Mouse (Mus musculus) forebrain, postnatal 0 days (tissue): ENCODE results near the gene Zfp748. TPM values are rescaled to one million over a fixed set of nuclear protein-coding genes. Genes with fewer than 3 reads are reported as not detected.
A peak's percentile ranks its signal among the peaks of the same experiment; 100 is the strongest.

Experiments
- ATAC-seq: fragments of 200-750 bp; cut with Nextera tagmentation; 2 replicates; pipeline ENCODE4 v1.8.0; 2017; ENCODE audit warnings: mild to moderate bottlenecking, moderate library complexity
- DNase-seq: peaks from one replicate; pipeline ENCODE4 v3.0.0-alpha.2; 2015
- H3K27ac ChIP-seq: fragments of 300-500 bp; sonication (generic); 2 replicates; pipeline ENCODE4 v1.5.1; 2014; ENCODE audit warnings: low read depth, mild to moderate bottlenecking, antibody characterized with exemption, low read length, moderate library complexity, mixed read lengths
- H3K27me3 ChIP-seq: fragments of 300-500 bp; sonication (generic); 2 replicates; pipeline ENCODE4 v1.6.1; 2014; ENCODE audit warnings: mild to moderate bottlenecking, low read length, mixed read lengths; ENCODE audit not compliant: insufficient read depth
- H3K36me3 ChIP-seq: fragments of 300-500 bp; sonication (generic); 2 replicates; pipeline ENCODE4 v1.6.1; 2014; ENCODE audit warnings: mild to moderate bottlenecking, moderate library complexity; ENCODE audit not compliant: insufficient read depth
- H3K4me1 ChIP-seq: fragments of 300-500 bp; sonication (generic); 2 replicates; pipeline ENCODE4 v1.6.1; 2014; ENCODE audit warnings: antibody characterized with exemption; ENCODE audit not compliant: insufficient read depth
- H3K4me2 ChIP-seq: fragments of 300-500 bp; sonication (generic); 2 replicates; pipeline ENCODE4 v1.6.1; 2014; ENCODE audit warnings: low read depth, mild to moderate bottlenecking, moderate library complexity
- H3K4me3 ChIP-seq: fragments of 300-500 bp; sonication (generic); 2 replicates; pipeline ENCODE4 v1.5.1; 2014; ENCODE audit warnings: low read depth, low read length, mixed read lengths
- H3K9ac ChIP-seq: fragments of 300-500 bp; sonication (generic); 2 replicates; pipeline ENCODE4 v1.6.1; 2014; ENCODE audit warnings: mild to moderate bottlenecking
- H3K9me3 ChIP-seq: fragments of 300-500 bp; sonication (generic); 2 replicates; pipeline ENCODE4 v1.6.1; 2016; ENCODE audit warnings: low read length
- CTCF ChIP-seq: sonication (generic); IDR thresholded peaks from 2 replicates; pipeline ENCODE4 v1.5.1; 2016; ENCODE audit warnings: antibody characterized with exemption, control low read depth, low read depth
- WGBS: fragments of 180-500 bp; shearing (Covaris S2); extraction: QIAGEN DNeasy Blood & Tissue Kit; methylation state at CpG from one replicate; pipeline ENCODE4 v1.1.7; 2014; 5-methylcytosine and 5-hydroxymethylcytosine counted together
- polyA plus RNA-seq: library from polyadenylated mRNA; unstranded; fragments of >200 nt; fragmentation: Nextera tagmentation; extraction: Ambion mirVana; gene quantifications from 2 replicates; pipeline ENCODE4 v1.2.1, GENCODE M21; 2015
- total RNA-seq: library from RNA; depleted of rRNA; stranded (reverse); fragments of >200 nt; gene quantifications from 2 replicates; pipeline ENCODE4 v1.2.3, GENCODE M21; 2014; rRNA removed

Zfp748 gene
- total RNA-seq (19.3 and 20.9 TPM in 2 replicates), polyA plus RNA-seq (6.8 and 7.1 TPM in 2 replicates)

- WGBS: 72% methylated on average over 4 of the region's 4 CpGs
- Histone ChIP-seq H3K4me3 (peak within 1 kb of the TSS; percentile 74), H3K9me3 (no peaks in the 10 kb centered on the region), H3K4me1 (peaks cover 17% of the 10 kb centered on the region), H3K36me3 (no peaks in the 10 kb centered on the region), H3K27me3 (no peaks in the 10 kb centered on the region), H3K9ac (peak within 1 kb of the TSS; percentile 82), H3K27ac (peak within 1 kb of the TSS; percentile 84), H3K4me2 (peak within 1 kb of the TSS; percentile 71)
- no peak for DNase-seq
- ATAC-seq: no peak
- TF ChIP-seq CTCF: no peak
These were observed at the start of gene Zfp748 for GRCm38 (mm10) chr13:67553730-67554129. TSS of gene Zfp748 (minus strand) at chr13:67553830.

DNA sequence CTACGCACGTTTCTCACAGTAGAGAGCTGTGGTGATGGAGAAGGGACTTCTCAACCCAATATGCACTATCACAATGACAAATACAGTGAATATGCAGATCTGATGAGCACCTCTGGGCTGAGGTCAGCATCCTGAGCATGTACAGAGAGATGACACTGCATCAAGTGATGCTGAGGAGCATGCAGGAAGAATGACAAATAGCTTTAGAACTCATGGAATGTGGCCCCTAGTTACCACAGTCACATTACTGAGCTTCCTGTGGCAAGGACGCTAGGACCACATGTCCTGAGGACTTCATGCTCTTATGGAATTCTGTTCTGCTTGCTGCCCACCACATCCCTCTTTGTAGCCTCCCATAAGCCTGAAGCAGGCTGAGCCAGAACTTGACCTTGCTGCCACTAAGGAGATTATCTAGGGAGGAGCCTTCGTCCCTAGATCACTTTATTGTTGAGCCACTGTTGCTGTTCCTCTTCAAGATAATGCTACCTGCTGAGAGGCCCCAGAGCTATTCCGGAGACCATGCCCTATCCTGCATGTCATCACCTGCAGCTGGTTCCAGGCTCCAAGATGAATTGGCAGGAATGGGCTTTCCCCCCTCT, 19.1 kb upstream of the Zfp748 start:
- WGBS: 75% methylated on average over 5 of the region's 5 CpGs
- H3K4me2 ChIP-seq: no peak overlapping the region
- H3K27me3 ChIP-seq: no peaks in the 10 kb centered on the region
- DNase-seq (no peak), ATAC-seq (no peak)
- H3K9me3 ChIP-seq: 0 out of 2 replicates have a peak, but pooled peaks cover 3% of the 10 kb centered on the region
- H3K4me1 ChIP-seq: no peaks in the 10 kb centered on the region
- no peak overlapping the region for H3K9ac ChIP-seq
- no peak overlapping the region for H3K4me3 ChIP-seq
- TF ChIP-seq CTCF: no peak
- no peak overlapping the region for H3K27ac ChIP-seq
- H3K36me3 ChIP-seq: no peaks in the 10 kb centered on the region

DNA sequence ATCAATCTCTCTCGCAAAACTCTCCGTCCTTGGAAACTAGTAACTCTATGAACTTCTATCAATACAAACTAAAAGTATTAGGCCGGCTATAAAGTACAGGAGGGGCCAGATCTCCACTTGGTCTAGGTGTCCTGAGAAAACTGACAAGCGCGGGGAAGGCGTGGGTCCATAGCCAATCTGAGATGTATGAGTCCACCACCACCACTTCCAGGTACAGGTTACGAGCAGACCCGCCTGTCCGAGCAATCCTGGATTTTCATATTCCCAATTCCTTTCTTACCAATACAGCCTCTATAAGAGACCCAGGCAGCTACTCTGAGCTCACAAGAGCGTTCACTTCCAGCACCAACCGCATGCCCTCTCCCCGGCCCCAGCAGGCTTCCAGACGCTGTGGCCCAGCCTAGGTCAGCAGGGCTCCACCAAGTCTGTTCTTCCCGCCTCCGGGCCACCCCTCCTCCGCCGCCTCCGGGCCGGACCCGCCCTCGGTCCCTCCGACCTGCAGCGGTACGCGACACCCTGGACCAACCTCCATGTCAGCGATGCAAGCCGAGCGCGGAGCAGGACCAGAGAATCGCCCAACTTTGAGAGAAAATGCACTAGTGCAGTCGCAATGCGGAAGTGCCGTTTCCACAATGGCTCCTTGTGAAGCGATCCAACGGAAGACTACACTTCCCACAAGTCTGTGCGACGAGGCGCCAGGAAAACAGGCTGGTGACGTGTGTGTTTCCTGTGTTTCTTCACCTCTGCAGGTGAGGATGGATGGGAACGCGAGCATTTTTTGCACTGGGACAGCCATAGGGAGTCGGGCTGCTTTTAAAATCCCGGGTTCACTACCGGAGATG, 904 bp downstream of the Zfp748 start:
- ATAC-seq (peak; percentile 100), DNase-seq (peak; percentile 90)
- Histone ChIP-seq H3K27me3 (no peaks in the 10 kb centered on the region), H3K36me3 (no peaks in the 10 kb centered on the region), H3K27ac (peak overlapping the region; percentile 84), H3K4me3 (peak overlapping the region; percentile 74), H3K4me1 (peaks cover 17% of the 10 kb centered on the region), H3K9ac (peak overlapping the region; percentile 82), H3K9me3 (no peaks in the 10 kb centered on the region), H3K4me2 (peak overlapping the region; percentile 71)
- TF ChIP-seq CTCF: no peak
- under 1% methylated on average over 44 of the region's 44 CpGs for WGBS

DNA sequence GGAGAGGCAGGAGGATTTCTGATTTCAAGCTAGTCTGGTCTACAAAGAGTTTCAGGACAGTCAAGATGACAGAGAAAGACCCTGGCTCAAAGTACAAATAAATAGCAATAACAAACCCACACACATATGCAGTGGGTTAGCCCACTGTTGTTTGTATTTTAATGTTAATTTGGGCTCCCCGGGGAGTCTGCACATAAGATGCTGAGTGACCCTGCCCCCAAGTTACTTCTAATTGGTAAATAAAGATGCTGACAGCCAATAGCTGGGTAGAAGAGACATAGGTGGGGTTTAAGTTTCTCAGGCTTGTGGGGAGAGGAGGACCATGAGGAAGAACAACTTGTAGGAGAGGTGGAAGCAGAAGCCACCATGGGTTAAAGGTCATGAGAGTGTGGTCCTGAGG, 7.7 kb downstream of the Zfp748 start:
- Histone ChIP-seq H3K27me3 (no peaks in the 10 kb centered on the region), H3K4me1 (peaks cover 3% of the 10 kb centered on the region; the same call in 1 of the 2 replicates), H3K4me2 (no peak overlapping the region), H3K27ac (no peak overlapping the region), H3K36me3 (peaks cover 32% of the 10 kb centered on the region), H3K4me3 (no peak overlapping the region), H3K9ac (no peak overlapping the region), H3K9me3 (no peaks in the 10 kb centered on the region)
- no peak for DNase-seq
- ATAC-seq: no peak
- TF ChIP-seq CTCF: no peak
- 94% methylated on average over 1 of the region's 1 CpGs for WGBS

DNA sequence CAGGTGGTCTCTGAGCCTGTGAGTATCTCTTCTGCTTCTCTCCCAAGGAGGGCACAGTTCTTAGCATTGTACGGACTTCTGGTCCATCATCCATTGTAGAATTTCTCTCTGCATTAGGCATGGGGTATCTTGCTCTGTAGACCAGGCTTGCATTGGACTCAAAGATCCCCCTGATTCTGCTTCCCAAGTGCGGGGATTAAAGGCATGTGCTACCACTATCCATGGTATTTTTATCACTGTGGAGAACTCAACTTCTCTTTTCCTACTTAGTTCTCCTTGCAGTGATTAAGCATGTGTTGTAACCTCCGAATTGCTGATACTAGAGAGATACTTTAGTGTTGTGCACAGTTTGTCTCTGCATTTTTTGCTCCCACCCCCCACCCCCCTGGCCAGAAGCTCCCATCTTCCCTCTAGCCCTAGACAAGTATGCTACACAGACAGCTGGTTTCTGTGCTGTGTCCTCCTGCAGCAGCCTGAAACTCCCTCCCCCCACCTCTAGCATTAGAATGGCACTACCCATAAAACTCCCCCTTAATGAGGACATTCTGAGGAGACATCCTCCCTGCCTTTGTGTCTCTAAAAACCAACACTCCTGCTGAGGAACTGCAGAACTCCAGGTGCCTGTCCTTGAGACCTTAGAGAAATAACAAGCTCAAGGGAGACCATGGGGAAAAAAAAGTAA, 26.4 kb downstream of the Zfp748 start:
- WGBS: 77% methylated on average over 3 of the region's 3 CpGs
- Histone ChIP-seq H3K4me3 (no peak overlapping the region), H3K4me2 (no peak overlapping the region), H3K9me3 (no peaks in the 10 kb centered on the region), H3K9ac (no peak overlapping the region), H3K4me1 (peaks cover 13% of the 10 kb centered on the region), H3K27me3 (no peaks in the 10 kb centered on the region), H3K36me3 (no peaks in the 10 kb centered on the region), H3K27ac (no peak overlapping the region)
- TF ChIP-seq CTCF: no peak
- no peak for ATAC-seq
- DNase-seq: no peak

- no peak for TF ChIP-seq CTCF
- 1% methylated on average over 27 of the region's 27 CpGs for WGBS
- H3K27ac ChIP-seq: peak within 1 kb of the TSS; percentile 84
- H3K4me3 ChIP-seq: peak within 1 kb of the TSS; percentile 88
- peaks cover 13% of the 10 kb centered on the region for H3K4me1 ChIP-seq
- peak within 1 kb of the TSS; percentile 84 for H3K9ac ChIP-seq
- H3K9me3 ChIP-seq: no peaks in the 10 kb centered on the region
- no peaks in the 10 kb centered on the region for H3K27me3 ChIP-seq
- ATAC-seq (peak; percentile 100), DNase-seq (peak; percentile 95)
- H3K36me3 ChIP-seq: no peaks in the 10 kb centered on the region
- H3K4me2 ChIP-seq: peak within 1 kb of the TSS; percentile 71
These were observed 27.7 kb downstream of the Zfp748 start, which contains the start of the genes Gm26965 and Zfp87 for GRCm38 (mm10) chr13:67525753-67526410. TSS of gene Gm26965 (minus strand) at chr13:67526151. TSS of gene Zfp87 (minus strand) at chr13:67526177.
